Mouse (Mus musculus) neural tube, embryonic 14.5 days (tissue): Measurements from ENCODE around the gene Extl1. TPM values are rescaled to one million over a fixed set of nuclear protein-coding genes. Genes with fewer than 3 reads are reported as not detected.
"Not testable (repeated sequence)": the region's sequence is repeated elsewhere in the genome, so short reads cannot be mapped to it uniquely, and the experiment has no call there.

Source experiments
- ATAC-seq: fragments of 200-750 bp; cut with Nextera tagmentation; 2 replicates; pipeline ENCODE4 v1.8.0; 2017; ENCODE audit warnings: low read depth, mild to moderate bottlenecking, moderate TSS enrichment, moderate library complexity
- H3K27ac ChIP-seq: fragments of 300-500 bp; sonication (generic); 2 replicates; pipeline ENCODE4 v1.5.1; 2014; ENCODE audit warnings: low read depth, mild to moderate bottlenecking, control low read depth, low read length, moderate library complexity, mixed read lengths
- H3K27me3 ChIP-seq: fragments of 300-500 bp; sonication (generic); 2 replicates; pipeline ENCODE4 v1.6.1; 2014; ENCODE audit warnings: low read length; ENCODE audit not compliant: control insufficient read depth, insufficient read depth
- H3K36me3 ChIP-seq: fragments of 300-500 bp; sonication (generic); 2 replicates; pipeline ENCODE4 v1.6.1; 2014; ENCODE audit warnings: low read length, mixed read lengths; ENCODE audit not compliant: control insufficient read depth, insufficient read depth
- H3K4me1 ChIP-seq: fragments of 300-500 bp; sonication (generic); 2 replicates; pipeline ENCODE4 v1.6.1; 2014; ENCODE audit warnings: low read length; ENCODE audit not compliant: control insufficient read depth, insufficient read depth
- H3K4me2 ChIP-seq: fragments of 300-500 bp; sonication (generic); 2 replicates; pipeline ENCODE4 v1.6.1; 2014; ENCODE audit warnings: mild to moderate bottlenecking, low read depth, low read length, control low read depth
- H3K4me3 ChIP-seq: fragments of 300-500 bp; sonication (generic); 2 replicates; pipeline ENCODE4 v1.5.1; 2014; ENCODE audit warnings: low read depth, low read length, control low read depth, mixed read lengths
- H3K9ac ChIP-seq: fragments of 300-500 bp; sonication (generic); replicated peaks from 2 replicates; pipeline ENCODE4 v1.6.1; 2014; ENCODE audit warnings: low read depth, mild to moderate bottlenecking, control low read depth, low read length, mixed read lengths
- H3K9me3 ChIP-seq: fragments of 300-500 bp; sonication (generic); 2 replicates; pipeline ENCODE4 v1.6.1; 2016; ENCODE audit warnings: low read length; ENCODE audit not compliant: control insufficient read depth
- WGBS: fragments of 180-500 bp; shearing (Covaris S2); extraction: QIAGEN DNeasy Blood & Tissue Kit; methylation state at CpG from one replicate; pipeline ENCODE4 v1.1.7; 2014; 5-methylcytosine and 5-hydroxymethylcytosine counted together
- polyA plus RNA-seq: library from polyadenylated mRNA; unstranded; fragments of >200 nt; fragmentation: Nextera tagmentation; extraction: Ambion mirVana; gene quantifications from 2 replicates; pipeline ENCODE4 v1.2.1, GENCODE M21; 2014

Extl1 gene
- polyA plus RNA-seq: 0.31 and 0.53 TPM in 2 replicates

DNA sequence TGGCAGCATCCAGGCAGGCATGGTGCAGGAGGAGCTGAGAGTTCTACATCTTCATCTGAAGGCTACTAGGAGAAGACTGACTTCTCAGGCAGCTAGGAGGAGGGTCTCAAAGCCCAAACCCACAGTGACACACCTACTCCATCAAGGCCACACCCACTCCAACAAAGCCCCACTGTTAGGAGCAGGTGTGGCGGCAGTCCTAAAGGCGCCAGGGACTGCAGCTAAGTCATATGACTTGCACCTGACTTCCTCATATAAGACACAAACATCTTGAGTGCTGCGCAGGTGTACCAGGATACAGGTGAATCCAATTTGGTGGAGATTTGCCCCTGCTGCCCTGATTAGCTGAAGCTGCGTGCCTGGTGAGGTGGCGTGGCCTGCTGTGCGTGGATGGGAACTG lies at the start of gene Extl1:
Gene Extl1 (minus strand): TSS at position 101 of the 400 bp plus-strand sequence.
- H3K36me3 ChIP-seq, H3K4me3 ChIP-seq, H3K9ac ChIP-seq, H3K27ac ChIP-seq, H3K27me3 ChIP-seq, H3K4me1 ChIP-seq, H3K9me3 ChIP-seq, ATAC-seq, H3K4me2 ChIP-seq: not testable (repeated sequence)
- 97% methylated on average over 2 of the region's 6 CpGs for WGBS

DNA sequence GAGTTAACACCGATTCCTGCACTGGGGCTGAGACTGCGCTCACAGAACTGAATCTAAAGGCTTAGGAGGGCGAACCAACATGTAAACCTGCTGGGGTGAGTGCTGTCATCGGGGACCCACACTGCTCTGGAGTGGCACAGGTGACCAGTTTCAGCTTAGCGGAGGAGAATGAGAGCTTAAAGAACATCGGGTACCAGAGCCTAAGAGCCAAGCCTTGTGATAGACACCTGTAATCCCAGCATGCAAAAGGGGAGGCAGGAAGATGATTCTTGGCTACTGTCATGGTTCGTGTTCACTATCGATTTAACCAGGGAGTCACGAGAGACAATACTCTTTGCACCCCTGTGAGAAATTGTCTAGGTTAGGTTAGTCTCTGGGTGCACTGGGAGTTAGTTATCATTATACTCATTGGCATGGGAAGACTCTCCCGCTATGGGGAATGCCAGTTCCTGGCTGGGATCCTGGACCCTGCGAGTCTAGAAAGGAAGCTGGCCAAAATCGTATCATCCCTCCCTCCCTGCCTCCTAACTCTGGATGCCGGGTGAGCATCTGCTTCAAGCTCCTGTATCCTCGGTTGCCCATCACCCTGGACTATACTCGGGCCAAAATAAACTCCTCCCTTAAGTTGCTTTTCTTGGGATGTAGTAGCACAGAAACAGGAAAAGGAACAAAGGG lies 49.2 kb upstream of the Extl1 start:
- Histone ChIP-seq H3K4me1 (peaks cover 13% of the 10 kb centered on the region), H3K9me3 (no peaks in the 10 kb centered on the region), H3K36me3 (no peaks in the 10 kb centered on the region), H3K4me2 (no peak overlapping the region), H3K9ac (no peak overlapping the region), H3K27ac (no peak overlapping the region), H3K27me3 (no peaks in the 10 kb centered on the region), H3K4me3 (no peak overlapping the region)
- 85% methylated on average over 15 of the region's 15 CpGs for WGBS
- no peak for ATAC-seq

DNA sequence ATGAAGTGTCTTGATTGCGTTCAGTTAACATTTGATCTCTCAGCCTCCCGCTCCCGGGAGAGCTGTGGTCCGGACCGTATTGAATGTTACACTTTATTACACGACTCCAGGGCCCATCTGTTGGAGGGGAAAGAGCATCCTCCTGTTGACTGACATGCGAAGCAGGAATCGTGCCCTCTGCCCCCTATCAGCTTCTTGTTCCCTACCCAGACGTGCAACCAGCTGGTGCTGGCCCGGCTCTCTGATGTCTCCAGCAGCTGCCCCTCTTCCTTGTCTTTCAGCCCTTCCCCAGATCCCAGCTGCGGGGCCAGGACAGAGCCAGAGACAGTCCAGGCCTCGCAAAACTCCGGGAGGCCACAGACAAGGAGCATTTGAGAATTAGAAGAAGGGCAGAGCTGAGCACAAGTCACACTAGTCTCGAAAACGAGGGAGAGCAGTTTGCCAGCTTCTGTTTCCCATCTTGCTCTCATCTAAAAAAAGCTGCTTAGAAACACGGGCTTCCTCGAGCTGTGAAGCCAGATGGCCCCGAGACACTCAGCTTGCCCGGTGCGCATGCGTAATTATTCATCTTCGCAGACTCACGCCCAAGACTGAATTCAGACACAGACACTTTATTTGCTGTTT lies 46.8 kb upstream of the Extl1 start:
- Histone ChIP-seq H3K4me1 (peaks cover 13% of the 10 kb centered on the region), H3K4me3 (no peak overlapping the region), H3K9ac (0 out of 2 replicates have a peak overlapping the region, but pooled peaks have one; percentile 4), H3K4me2 (no peak overlapping the region), H3K36me3 (no peaks in the 10 kb centered on the region), H3K27ac (peak overlapping the region; percentile 87), H3K27me3 (no peaks in the 10 kb centered on the region), H3K9me3 (no peaks in the 10 kb centered on the region)
- peak; percentile 58 for ATAC-seq
- 11% methylated on average over 23 of the region's 23 CpGs for WGBS

DNA sequence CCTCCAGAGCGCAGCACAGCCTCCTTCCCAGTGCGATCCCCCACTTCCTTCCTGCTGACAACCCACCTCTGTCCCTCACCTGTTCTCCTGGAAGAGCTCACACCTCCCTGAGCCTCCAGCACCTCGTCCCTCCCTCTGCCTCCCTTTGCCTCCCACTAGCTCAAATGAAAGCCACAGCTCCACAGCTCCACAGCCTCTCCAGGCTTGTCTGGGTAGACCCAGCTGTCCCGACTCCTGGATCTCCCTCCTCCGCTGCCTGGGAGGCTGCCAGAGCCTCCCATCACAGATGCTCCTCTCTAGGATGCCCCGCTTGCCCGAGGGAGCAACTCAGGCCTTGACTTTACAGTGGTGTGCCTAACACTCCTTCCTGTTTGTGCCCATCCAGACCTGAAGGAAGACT lies 41.4 kb upstream of the Extl1 start:
- Histone ChIP-seq H3K36me3 (no peaks in the 10 kb centered on the region), H3K27ac (no peak overlapping the region), H3K4me1 (peaks cover 4% of the 10 kb centered on the region; the same call in 1 of the 2 replicates), H3K9me3 (no peaks in the 10 kb centered on the region), H3K4me2 (no peak overlapping the region), H3K27me3 (no peaks in the 10 kb centered on the region), H3K9ac (no peak overlapping the region), H3K4me3 (no peak overlapping the region)
- WGBS: 64% methylated on average over 7 of the region's 7 CpGs
- ATAC-seq: no peak

DNA sequence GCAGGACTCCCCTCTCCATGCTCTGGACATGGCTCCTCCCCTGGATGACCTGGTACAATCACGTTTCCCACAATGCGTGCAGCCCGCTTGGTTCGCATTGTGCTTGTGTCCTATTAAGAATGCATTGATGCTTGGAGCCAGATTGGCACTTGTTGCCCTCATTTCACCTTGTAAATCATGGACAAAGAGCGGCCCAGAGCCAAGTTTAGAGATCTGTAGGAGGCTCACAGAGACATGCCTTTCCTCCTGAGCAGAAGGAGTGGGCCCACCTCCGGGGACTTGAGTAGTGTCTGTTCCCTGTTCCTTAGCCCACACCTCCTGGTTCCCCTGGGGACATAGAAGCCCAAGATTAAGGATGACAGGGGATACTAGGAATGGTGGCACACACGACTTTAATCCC lies 40.3 kb upstream of the Extl1 start:
- Histone ChIP-seq H3K4me2 (no peak overlapping the region), H3K9ac (no peak overlapping the region), H3K27ac (no peak overlapping the region), H3K36me3 (no peaks in the 10 kb centered on the region), H3K27me3 (no peaks in the 10 kb centered on the region), H3K4me3 (no peak overlapping the region), H3K4me1 (no peaks in the 10 kb centered on the region), H3K9me3 (no peaks in the 10 kb centered on the region)
- no peak for ATAC-seq
- 72% methylated on average over 7 of the region's 7 CpGs for WGBS

DNA sequence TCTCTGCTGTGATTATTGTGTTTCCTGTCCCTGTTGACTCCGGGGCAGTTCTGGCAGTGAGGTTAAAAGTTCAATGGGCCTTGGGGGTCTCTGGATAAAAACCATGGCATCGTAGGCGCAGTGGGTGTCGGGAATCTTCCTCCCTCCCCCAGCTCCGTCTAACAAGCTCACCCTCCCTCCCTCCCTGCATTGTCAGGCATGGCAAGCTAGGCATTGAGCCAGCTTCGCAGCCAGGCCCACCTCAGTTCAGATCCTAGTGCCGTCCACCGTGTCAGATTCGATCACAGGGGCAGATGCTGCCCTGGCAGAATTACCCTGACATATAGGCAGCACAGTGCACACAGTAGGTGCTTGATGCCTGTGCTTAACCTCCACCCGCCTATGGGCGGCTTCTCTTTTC lies 38.3 kb upstream of the Extl1 start:
- Histone ChIP-seq H3K27me3 (no peaks in the 10 kb centered on the region), H3K9me3 (no peaks in the 10 kb centered on the region), H3K4me3 (no peak overlapping the region), H3K36me3 (no peaks in the 10 kb centered on the region), H3K4me2 (no peak overlapping the region), H3K4me1 (no peaks in the 10 kb centered on the region), H3K27ac (no peak overlapping the region), H3K9ac (no peak overlapping the region)
- 47% methylated on average over 11 of the region's 11 CpGs for WGBS
- ATAC-seq: no peak

DNA sequence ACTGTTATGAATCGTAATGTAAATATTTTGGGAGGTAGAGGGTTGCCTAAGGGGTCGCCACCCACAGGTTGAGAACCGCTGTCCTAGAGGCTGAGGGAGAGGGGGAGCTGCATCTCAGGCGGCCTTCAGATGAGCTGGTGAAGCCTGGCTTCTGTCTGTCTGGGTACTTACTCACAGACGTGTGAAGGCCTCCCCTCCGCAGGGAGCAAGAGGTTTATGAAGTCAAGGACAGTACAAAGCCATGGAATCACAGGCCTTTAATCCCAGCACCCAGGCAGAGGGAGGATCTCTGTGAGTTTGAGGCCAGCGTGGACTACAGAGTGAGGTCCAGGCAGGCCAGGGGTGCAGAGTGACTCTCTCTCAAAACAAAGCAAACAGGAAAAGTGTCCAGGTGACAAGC lies 33.5 kb upstream of the Extl1 start:
- no peak overlapping the region for H3K9ac ChIP-seq
- no peaks in the 10 kb centered on the region for H3K27me3 ChIP-seq
- no peaks in the 10 kb centered on the region for H3K9me3 ChIP-seq
- no peaks in the 10 kb centered on the region for H3K36me3 ChIP-seq
- no peak overlapping the region for H3K4me3 ChIP-seq
- H3K4me1 ChIP-seq: peaks cover 7% of the 10 kb centered on the region; the same call in 1 of the 2 replicates
- 0 out of 2 replicates have a peak, but pooled peaks have one; percentile 31 for ATAC-seq
- H3K27ac ChIP-seq: no peak overlapping the region
- no peak overlapping the region for H3K4me2 ChIP-seq
- WGBS: 67% methylated on average over 7 of the region's 7 CpGs

DNA sequence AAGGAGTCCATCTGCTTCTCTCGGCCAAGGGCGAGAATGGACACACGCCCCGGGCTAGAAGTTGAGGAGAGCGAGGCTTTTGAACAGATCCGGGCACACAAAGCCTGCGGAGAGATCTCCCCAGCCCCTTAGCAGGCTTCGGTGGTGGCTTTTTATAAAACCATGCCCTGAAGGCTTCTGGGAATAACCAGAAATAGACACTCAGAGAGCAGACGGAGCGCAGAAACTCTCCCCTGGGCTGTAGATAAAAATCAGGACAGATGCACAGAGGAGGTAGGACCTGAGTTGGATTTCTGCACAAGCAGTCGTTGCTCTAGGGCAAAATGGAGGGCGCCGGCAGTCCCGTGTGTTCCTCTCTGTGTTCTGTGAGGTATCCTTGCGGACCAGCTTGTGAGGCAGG lies 33.0 kb upstream of the Extl1 start:
- Histone ChIP-seq H3K27ac (no peak overlapping the region), H3K4me3 (no peak overlapping the region), H3K4me1 (peaks cover 7% of the 10 kb centered on the region; the same call in 1 of the 2 replicates), H3K9me3 (no peaks in the 10 kb centered on the region), H3K9ac (peak overlapping the region; percentile 12; the same call in 1 of the 2 replicates), H3K36me3 (no peaks in the 10 kb centered on the region), H3K27me3 (no peaks in the 10 kb centered on the region), H3K4me2 (0 out of 2 replicates have a peak overlapping the region, but pooled peaks have one; percentile 6)
- 47% methylated on average over 15 of the region's 15 CpGs for WGBS
- no peak for ATAC-seq

DNA sequence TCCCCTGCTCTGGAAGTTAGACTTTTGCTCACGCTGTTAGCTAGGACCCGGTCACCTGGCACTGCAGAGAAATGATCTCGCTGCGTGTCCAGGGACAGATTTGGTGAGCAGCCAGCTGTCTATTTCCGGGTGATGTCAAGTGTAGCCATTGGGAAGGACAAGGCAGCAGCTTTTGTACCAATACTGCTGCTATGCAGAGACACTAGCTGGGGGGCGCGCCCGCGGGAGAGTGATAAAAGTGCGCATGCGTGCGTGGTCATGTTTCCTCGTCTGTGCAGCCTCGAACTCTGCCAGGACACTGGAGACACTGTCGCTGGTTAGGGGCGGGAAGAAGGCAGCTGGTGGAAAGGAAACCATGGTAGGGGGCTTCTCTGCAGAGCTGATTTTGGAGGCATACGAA lies 32.5 kb upstream of the Extl1 start:
- 56% methylated on average over 17 of the region's 17 CpGs for WGBS

More for the DNA sequence above, 32.5 kb upstream of the Extl1 start:
- Histone ChIP-seq H3K9me3 (no peaks in the 10 kb centered on the region), H3K27me3 (no peaks in the 10 kb centered on the region), H3K27ac (no peak overlapping the region), H3K36me3 (no peaks in the 10 kb centered on the region), H3K9ac (0 out of 2 replicates have a peak overlapping the region, but pooled peaks have one; percentile 12), H3K4me3 (no peak overlapping the region), H3K4me1 (peaks cover 7% of the 10 kb centered on the region; the same call in 1 of the 2 replicates), H3K4me2 (0 out of 2 replicates have a peak overlapping the region, but pooled peaks have one; percentile 6)
- no peak for ATAC-seq
